Mouse (Mus musculus) embryonic facial prominence, embryonic 11.5 days (tissue): Measurements from ENCODE around the gene Uqcc2. TPM values are rescaled to one million over a fixed set of nuclear protein-coding genes. Genes with fewer than 3 reads are reported as not detected.

ENCODE experiments used
- ATAC-seq: fragments of 200-750 bp; cut with Nextera tagmentation; replicated peaks from 2 replicates; pipeline ENCODE4 v1.8.0; 2017; ENCODE audit warnings: low read depth; ENCODE audit not compliant: insufficient number of reproducible peaks, low FRiP score, low TSS enrichment
- DNase-seq: peaks from one replicate; pipeline ENCODE4 v3.0.0-alpha.2; 2015; ENCODE audit warnings: low spot score
- H3K27ac ChIP-seq: fragments of 300-500 bp; sonication (generic); replicated peaks from 2 replicates; pipeline ENCODE4 v1.5.1; 2014; ENCODE audit warnings: mild to moderate bottlenecking, low read depth, low read length, control low read depth
- H3K27me3 ChIP-seq: fragments of 300-500 bp; sonication (generic); 2 replicates; pipeline ENCODE4 v1.6.1; 2014; ENCODE audit warnings: mild to moderate bottlenecking, low read length, moderate library complexity, mixed read lengths; ENCODE audit not compliant: control insufficient read depth, insufficient read depth
- H3K36me3 ChIP-seq: fragments of 300-500 bp; sonication (generic); replicated peaks from 2 replicates; pipeline ENCODE4 v1.6.1; 2014; ENCODE audit warnings: low read depth, mild to moderate bottlenecking, low read length, moderate library complexity, mixed read lengths; ENCODE audit not compliant: control insufficient read depth, insufficient read depth
- H3K4me1 ChIP-seq: fragments of 300-500 bp; sonication (generic); 2 replicates; pipeline ENCODE4 v1.6.1; 2014; ENCODE audit warnings: low read length, mixed read lengths; ENCODE audit not compliant: control insufficient read depth, insufficient read depth
- H3K4me2 ChIP-seq: fragments of 300-500 bp; sonication (generic); 2 replicates; pipeline ENCODE4 v1.6.1; 2014; ENCODE audit warnings: low read depth, mild to moderate bottlenecking, control low read depth, low read length, moderate library complexity
- H3K4me3 ChIP-seq: fragments of 300-500 bp; sonication (generic); 2 replicates; pipeline ENCODE4 v1.5.1; 2014; ENCODE audit warnings: low read depth, low read length, control low read depth
- H3K9ac ChIP-seq: fragments of 300-500 bp; sonication (generic); replicated peaks from 2 replicates; pipeline ENCODE4 v1.6.1; 2014; ENCODE audit warnings: mild to moderate bottlenecking, control low read depth, low read length
- H3K9me3 ChIP-seq: fragments of 300-500 bp; sonication (generic); replicated peaks from 2 replicates; pipeline ENCODE4 v1.6.1; 2016; ENCODE audit warnings: mild to moderate bottlenecking, low read length, inconsistent platforms, mixed read lengths; ENCODE audit not compliant: control insufficient read depth
- WGBS: fragments of 180-500 bp; shearing (Covaris S2); extraction: QIAGEN DNeasy Blood & Tissue Kit; methylation state at CpG from one replicate; pipeline ENCODE4 v1.1.7; 2014; 5-methylcytosine and 5-hydroxymethylcytosine counted together
- polyA plus RNA-seq: library from polyadenylated mRNA; unstranded; fragments of >200 nt; fragmentation: Nextera tagmentation; extraction: Ambion mirVana; gene quantifications from 2 replicates; pipeline ENCODE4 v1.2.1, GENCODE M21; 2014

The Uqcc2 gene
- polyA plus RNA-seq, 1 experiment from 2014 or later, result 339 TPM

- WGBS, result 62% methylated on average over 15 of the region's 18 CpGs
- no peak for ATAC-seq
Observed at GRCm38 (mm10) chr17:27105698-27106470, 27.8 kb downstream of the Uqcc2 start.

GRCm38 (mm10) chr17:27101675-27102074 lies 32.0 kb downstream of the Uqcc2 start:
- Histone ChIP-seq H3K9me3 (no peaks in the 10 kb centered on the region), H3K27ac (no peak overlapping the region), H3K27me3 (no peaks in the 10 kb centered on the region), H3K4me2 (no peak overlapping the region), H3K36me3 (no peaks in the 10 kb centered on the region), H3K4me3 (no peak overlapping the region), H3K9ac (no peak overlapping the region), H3K4me1 (no peaks in the 10 kb centered on the region)
- DNase-seq, result no peak
- no peak for ATAC-seq
- 87% methylated on average over 5 of the region's 5 CpGs for WGBS

More at GRCm38 (mm10) chr17:27105698-27106470, 27.8 kb downstream of the Uqcc2 start:
- Histone ChIP-seq H3K27ac (no peak overlapping the region), H3K4me2 (no peak overlapping the region), H3K4me3 (no peak overlapping the region), H3K9me3 (no peaks in the 10 kb centered on the region), H3K36me3 (no peaks in the 10 kb centered on the region), H3K27me3 (no peaks in the 10 kb centered on the region), H3K9ac (no peak overlapping the region), H3K4me1 (no peaks in the 10 kb centered on the region)
- no peak for DNase-seq

GRCm38 (mm10) chr17:27095690-27096089 lies 38.0 kb downstream of the Uqcc2 start:
- Histone ChIP-seq H3K4me1 (no peaks in the 10 kb centered on the region), H3K36me3 (no peaks in the 10 kb centered on the region), H3K4me2 (no peak overlapping the region), H3K9ac (no peak overlapping the region), H3K9me3 (no peaks in the 10 kb centered on the region), H3K27ac (no peak overlapping the region), H3K27me3 (no peaks in the 10 kb centered on the region), H3K4me3 (no peak overlapping the region)
- DNase-seq (peak; percentile 52), ATAC-seq (no peak)
- 42% methylated on average over 13 of the region's 13 CpGs for WGBS

GRCm38 (mm10) chr17:27090068-27090467 lies 43.6 kb downstream of the Uqcc2 start:
- Histone ChIP-seq H3K27me3 (no peaks in the 10 kb centered on the region), H3K4me1 (no peaks in the 10 kb centered on the region), H3K4me2 (no peak overlapping the region), H3K4me3 (no peak overlapping the region), H3K9ac (no peak overlapping the region), H3K9me3 (no peaks in the 10 kb centered on the region), H3K36me3 (no peaks in the 10 kb centered on the region; the same call in 1 of the 2 replicates), H3K27ac (no peak overlapping the region)
- WGBS, result 83% methylated on average over 9 of the region's 9 CpGs
- ATAC-seq (no peak), DNase-seq (no peak)

GRCm38 (mm10) chr17:27087426-27087825 lies 46.3 kb downstream of the Uqcc2 start:
- no peak for ATAC-seq
- peak; percentile 56 for DNase-seq
- no peak overlapping the region for H3K4me2 ChIP-seq
- H3K9me3 ChIP-seq, result no peaks in the 10 kb centered on the region
- H3K36me3 ChIP-seq, result no peaks in the 10 kb centered on the region; the same call in 1 of the 2 replicates
- 0 out of 2 replicates have a peak overlapping the region, but pooled peaks have one; percentile 18 for H3K9ac ChIP-seq
- no peaks in the 10 kb centered on the region for H3K4me1 ChIP-seq
- H3K4me3 ChIP-seq, result no peak overlapping the region
- H3K27ac ChIP-seq, result no peak overlapping the region
- no peaks in the 10 kb centered on the region for H3K27me3 ChIP-seq
- WGBS, result 34% methylated on average over 12 of the region's 12 CpGs

- Histone ChIP-seq H3K4me1 (no peaks in the 10 kb centered on the region), H3K27ac (no peak overlapping the region), H3K4me2 (no peak overlapping the region), H3K36me3 (no peaks in the 10 kb centered on the region; the same call in 1 of the 2 replicates), H3K27me3 (no peaks in the 10 kb centered on the region), H3K4me3 (no peak overlapping the region), H3K9ac (no peak overlapping the region), H3K9me3 (no peaks in the 10 kb centered on the region)
- DNase-seq, result peak; percentile 63
- ATAC-seq, result no peak
- 61% methylated on average over 2 of the region's 2 CpGs for WGBS
Observed at GRCm38 (mm10) chr17:27085676-27086075, 48.0 kb downstream of the Uqcc2 start.

- Histone ChIP-seq H3K27me3 (no peaks in the 10 kb centered on the region), H3K36me3 (no peaks in the 10 kb centered on the region), H3K4me2 (no peak overlapping the region), H3K9ac (no peak overlapping the region), H3K27ac (no peak overlapping the region), H3K9me3 (no peaks in the 10 kb centered on the region), H3K4me1 (no peaks in the 10 kb centered on the region), H3K4me3 (no peak overlapping the region)
- 80% methylated on average over 9 of the region's 9 CpGs for WGBS
- no peak for ATAC-seq
- DNase-seq, result no peak
Observed at GRCm38 (mm10) chr17:27083601-27084000, 50.1 kb downstream of the Uqcc2 start.

GRCm38 (mm10) chr17:27082796-27083195 lies 50.9 kb downstream of the Uqcc2 start:
- H3K9me3 ChIP-seq, result no peaks in the 10 kb centered on the region
- WGBS, result 62% methylated on average over 8 of the region's 8 CpGs

More at GRCm38 (mm10) chr17:27082796-27083195, 50.9 kb downstream of the Uqcc2 start:
- Histone ChIP-seq H3K36me3 (no peaks in the 10 kb centered on the region), H3K27ac (no peak overlapping the region), H3K27me3 (no peaks in the 10 kb centered on the region), H3K4me2 (no peak overlapping the region), H3K4me3 (no peak overlapping the region), H3K4me1 (no peaks in the 10 kb centered on the region), H3K9ac (no peak overlapping the region)
- no peak for DNase-seq
- ATAC-seq, result no peak
